ENCODE assay signal across 9 mouse cellular contexts in the genomic region with DNA sequence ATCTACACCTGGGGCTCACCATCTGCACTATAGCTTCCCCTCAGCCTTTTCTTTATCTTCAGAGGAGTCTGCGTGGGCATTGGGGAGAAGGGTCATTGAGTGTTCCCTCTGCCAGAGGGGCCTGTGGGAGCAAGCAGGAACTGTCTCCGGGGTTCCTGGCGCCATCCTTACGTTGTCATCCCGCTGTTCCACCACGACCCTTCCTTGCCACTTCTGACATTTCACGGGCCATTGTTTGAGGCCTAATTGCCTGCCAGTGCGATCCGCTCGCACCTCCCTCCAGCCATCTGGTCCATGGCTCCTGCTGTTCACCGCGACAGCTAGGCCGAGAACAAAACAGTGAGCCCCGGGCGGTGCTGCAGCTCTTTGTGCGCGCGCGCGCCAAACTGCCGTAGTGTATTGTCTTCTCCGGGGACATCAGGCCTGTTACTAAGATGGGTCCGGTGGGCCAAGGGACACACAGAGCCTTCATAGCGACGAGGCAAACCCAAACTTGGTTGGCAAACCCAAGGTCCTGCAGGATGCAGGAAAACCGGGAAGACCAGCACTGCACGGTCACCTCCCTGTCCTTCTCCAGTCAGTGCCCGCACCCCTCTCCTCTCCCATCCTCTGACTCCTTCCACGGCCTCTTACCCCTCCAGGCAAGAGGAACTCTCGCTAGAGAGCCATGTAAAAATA. TPM values are rescaled to one million over a fixed set of nuclear protein-coding genes. Genes with fewer than 3 reads are reported as not detected.
DNase-seq lines count a peak whose midpoint lies in the region; ATAC-seq and TF ChIP-seq lines count a peak whose summit lies in the region.
"Had no signal": no experiment of that assay in that cellular context is flagged by ENCODE, and none has a peak within 500 bp of the region (broad histone marks: within the 10 kb centered on the region; RNA-seq: fewer than 3 reads in every experiment).

No protein-coding gene starts in this region.

- TF ChIP-seq POLR2A in heart, adult 2 months (IDR thresholded peaks at IDR 0.05; ENCODE audit: insufficient read depth, low read depth, low read length), result no peak

- H3K27ac ChIP-seq in heart, adult 2 months, result peak overlapping the region; percentile 27
- H3K27ac ChIP-seq in embryonic facial prominence, embryonic 12.5 days, result peak overlapping the region; percentile 73
- H3K27ac ChIP-seq in hindbrain, embryonic 11.5 days (ENCODE audit: low read depth, low read length), result peak overlapping the region; percentile 97
- peak overlapping the region; percentile 51 for H3K27ac ChIP-seq in midbrain, embryonic 16.5 days (ENCODE audit: low read length)

- 13% methylated on average over 30 of the region's 30 CpGs for WGBS in heart, adult 2 months
- WGBS in embryonic facial prominence, embryonic 12.5 days, result 5% methylated on average over 30 of the region's 30 CpGs
- WGBS in hindbrain, embryonic 11.5 days, result under 1% methylated on average over 30 of the region's 30 CpGs
- WGBS in midbrain, embryonic 16.5 days, result 2% methylated on average over 30 of the region's 30 CpGs

- peak overlapping the region; percentile 14 for H3K9ac ChIP-seq in heart, adult 2 months (ENCODE audit: low read depth, low read length)
- peak overlapping the region; percentile 50 for H3K9ac ChIP-seq in embryonic facial prominence, embryonic 12.5 days
- H3K9ac ChIP-seq in hindbrain, embryonic 11.5 days (ENCODE audit: low read depth, low read length), result peak overlapping the region; percentile 68
- peak overlapping the region; percentile 62 for H3K9ac ChIP-seq in midbrain, embryonic 16.5 days (ENCODE audit: low read depth, low read length)

- peak; percentile 9 to 33 for DNase-seq in heart, adult 2 months
- DNase-seq in heart, adult 8-10 months (ENCODE audit: low spot score), result no peak
- peak; percentile 46 for DNase-seq in adrenal gland, postnatal 25 days
- peak; percentile 87 for DNase-seq in hindbrain, embryonic 11.5 days (ENCODE audit: low spot score)
- peak; percentile 63 to 64 for DNase-seq in left cerebral cortex, postnatal 36 days (ENCODE audit: low spot score in 2 of 2)
- DNase-seq in adipocyte (ENCODE audit: low spot score), result no peak

- no peaks in the 10 kb centered on the region for H3K9me3 ChIP-seq in embryonic facial prominence, embryonic 12.5 days
- no peaks in the 10 kb centered on the region for H3K9me3 ChIP-seq in hindbrain, embryonic 11.5 days (ENCODE audit: control insufficient read depth, low read length)
- no peaks in the 10 kb centered on the region for H3K9me3 ChIP-seq in midbrain, embryonic 16.5 days (replicated peaks; ENCODE audit: control insufficient read depth, low read length, poor library complexity, severe bottlenecking)

- no peaks in the 10 kb centered on the region for H3K79me2 ChIP-seq in heart, adult 2 months (replicated peaks; ENCODE audit: control insufficient read depth, insufficient read depth, low read length)

- TF ChIP-seq EP300 in heart, adult 2 months (IDR thresholded peaks at IDR 0.05; ENCODE audit: insufficient read depth, low read depth, low read length), result no peak

- peak overlapping the region; percentile 47 for H3K4me2 ChIP-seq in embryonic facial prominence, embryonic 12.5 days (replicated peaks)
- H3K4me2 ChIP-seq in hindbrain, embryonic 11.5 days (replicated peaks; ENCODE audit: low read depth, low read length), result peak overlapping the region; percentile 48
- H3K4me2 ChIP-seq in midbrain, embryonic 16.5 days (ENCODE audit: low read length), result peak overlapping the region; percentile 38

- TF ChIP-seq CTCF in heart, adult 2 months (IDR thresholded peaks at IDR 0.05), result no peak

- no peaks in the 10 kb centered on the region for H3K36me3 ChIP-seq in heart, adult 2 months (ENCODE audit: control insufficient read depth, insufficient read depth, low read length)
- H3K36me3 ChIP-seq in embryonic facial prominence, embryonic 12.5 days, result no peaks in the 10 kb centered on the region
- H3K36me3 ChIP-seq in hindbrain, embryonic 11.5 days (ENCODE audit: control insufficient read depth, insufficient read depth, low read length), result no peaks in the 10 kb centered on the region
- no peaks in the 10 kb centered on the region for H3K36me3 ChIP-seq in midbrain, embryonic 16.5 days (ENCODE audit: control insufficient read depth, insufficient read depth, low read length)

- no peaks in the 10 kb centered on the region; the same call in 1 of the 2 replicates for H3K27me3 ChIP-seq in heart, adult 2 months (ENCODE audit: control insufficient read depth, insufficient read depth, low read length)
- H3K27me3 ChIP-seq in embryonic facial prominence, embryonic 12.5 days, result peaks cover 4% of the 10 kb centered on the region; the same call in 1 of the 2 replicates
- no peaks in the 10 kb centered on the region for H3K27me3 ChIP-seq in hindbrain, embryonic 11.5 days (ENCODE audit: control insufficient read depth, insufficient read depth, low read length)
- no peaks in the 10 kb centered on the region for H3K27me3 ChIP-seq in midbrain, embryonic 16.5 days (ENCODE audit: control insufficient read depth, insufficient read depth, low read depth, low read length)

- no peak; the same call in 1 of the 2 replicates for ATAC-seq in embryonic facial prominence, embryonic 12.5 days (ENCODE audit: insufficient number of reproducible peaks, insufficient read depth, low FRiP score, low TSS enrichment)
- peak; percentile 87 for ATAC-seq in hindbrain, embryonic 11.5 days (ENCODE audit: low FRiP score)
- ATAC-seq in midbrain, embryonic 16.5 days, result peak; percentile 75

- H3K4me3 ChIP-seq in heart, adult 2 months, result peak overlapping the region; percentile 51
- H3K4me3 ChIP-seq in embryonic facial prominence, embryonic 12.5 days, result peak overlapping the region; percentile 25
- peak overlapping the region; percentile 24 for H3K4me3 ChIP-seq in hindbrain, embryonic 11.5 days (ENCODE audit: low read depth, low read length)
- peak overlapping the region; percentile 9; the same call in 1 of the 2 replicates for H3K4me3 ChIP-seq in midbrain, embryonic 16.5 days (ENCODE audit: low read depth, low read length)

- no peaks in the 10 kb centered on the region for H3K4me1 ChIP-seq in heart, adult 2 months (ENCODE audit: control insufficient read depth, insufficient read depth, low read length)
- H3K4me1 ChIP-seq in embryonic facial prominence, embryonic 12.5 days, result 0 out of 2 replicates have a peak, but pooled peaks cover 4% of the 10 kb centered on the region
- H3K4me1 ChIP-seq in hindbrain, embryonic 11.5 days (replicated peaks; ENCODE audit: control insufficient read depth, insufficient read depth, low read length), result peaks cover 5% of the 10 kb centered on the region; the same call in 1 of the 2 replicates
- peaks cover 15% of the 10 kb centered on the region for H3K4me1 ChIP-seq in midbrain, embryonic 16.5 days (ENCODE audit: control insufficient read depth, insufficient read depth, low read length)

- intact Hi-C loops in heart, adult 2 months (cut with DNase I), result no loop called here
- intact Hi-C loops in left cerebral cortex, postnatal 36 days (cut with DNase I), result no loop called here

RNA-seq across cellular contexts. Expression of gene 4931429L15Rik, which starts 8.9 kb away (rescaled TPM):
- not detected for total RNA-seq in heart, adult 2 months (2021)
- polyA plus RNA-seq in heart, adult 2 months (2012; rRNA removed), result 0.04 TPM in 1 of 2 replicates, not detected in the other
- total RNA-seq in heart, adult 8-10 months (2022), result not detected
- not detected in 2 replicates for total RNA-seq in adrenal gland, postnatal 25 days (2021)
- not detected in 2 replicates for polyA plus RNA-seq in embryonic facial prominence, embryonic 12.5 days (2016; fragmentation: Nextera tagmentation; extraction: Ambion mirVana)
- polyA plus RNA-seq in hindbrain, embryonic 11.5 days (2014; fragmentation: Nextera tagmentation; extraction: Ambion mirVana), result 0.15 TPM in 1 of 2 replicates, not detected in the other
- total RNA-seq in left cerebral cortex, postnatal 36 days (2021), result under 1 TPM in 1 of 2 experiments, not detected in 1; 0.35 TPM
- not detected in 2 replicates for polyA plus RNA-seq in midbrain, embryonic 16.5 days (2015; fragmentation: Nextera tagmentation; extraction: Ambion mirVana)
- total RNA-seq: MEL had no signal

RNA-seq across cellular contexts. Expression of gene Bud13, which starts 45.9 kb away (rescaled TPM):
- total RNA-seq in heart, adult 2 months (2021), result 1 to 10 TPM; 7.1 to 7.4 TPM
- polyA plus RNA-seq in heart, adult 2 months (2012; rRNA removed), result 5.6 and 6.1 TPM in 2 replicates
- total RNA-seq in heart, adult 8-10 months (2022), result 1 to 10 TPM; 6.6 to 9.0 (median 8.6) TPM
- total RNA-seq in adrenal gland, postnatal 25 days (2021), result 11.4 and 12.0 TPM in 2 replicates
- polyA plus RNA-seq in embryonic facial prominence, embryonic 12.5 days (2016; fragmentation: Nextera tagmentation; extraction: Ambion mirVana), result 34.6 and 35.7 TPM in 2 replicates
- polyA plus RNA-seq in hindbrain, embryonic 11.5 days (2014; fragmentation: Nextera tagmentation; extraction: Ambion mirVana), result 22.4 and 25.0 TPM in 2 replicates
- total RNA-seq in left cerebral cortex, postnatal 36 days (2021), result 10 to 100 TPM; 10.4 to 16.2 TPM
- 17.3 and 17.6 TPM in 2 replicates for polyA plus RNA-seq in midbrain, embryonic 16.5 days (2015; fragmentation: Nextera tagmentation; extraction: Ambion mirVana)

RNA-seq across cellular contexts. Expression of gene Zpr1, which starts 55.8 kb away (rescaled TPM):
- 10 to 100 TPM; 19.8 to 21.4 TPM for total RNA-seq in heart, adult 2 months (2021)
- 12.0 and 15.1 TPM in 2 replicates for polyA plus RNA-seq in heart, adult 2 months (2012; rRNA removed)
- total RNA-seq in heart, adult 8-10 months (2022), result 10 to 100 TPM; 18.3 to 25.1 (median 20.9) TPM
- total RNA-seq in adrenal gland, postnatal 25 days (2021), result 57.1 and 84.5 TPM in 2 replicates
- polyA plus RNA-seq in embryonic facial prominence, embryonic 12.5 days (2016; fragmentation: Nextera tagmentation; extraction: Ambion mirVana), result 52.6 and 59.5 TPM in 2 replicates
- 65.7 and 69.6 TPM in 2 replicates for polyA plus RNA-seq in hindbrain, embryonic 11.5 days (2014; fragmentation: Nextera tagmentation; extraction: Ambion mirVana)
- total RNA-seq in left cerebral cortex, postnatal 36 days (2021), result 10 to 100 TPM; 38.8 to 44.1 TPM
- 58.7 and 63.4 TPM in 2 replicates for polyA plus RNA-seq in midbrain, embryonic 16.5 days (2015; fragmentation: Nextera tagmentation; extraction: Ambion mirVana)

Comparison
In these comparisons a context has a peak if more than half of its experiments do, and no peak if none do; other contexts are left out.
1. DNase-seq: peak in heart, adult 2 months (2 of 2), adrenal gland, postnatal 25 days (single experiment), hindbrain, embryonic 11.5 days (single experiment) and left cerebral cortex, postnatal 36 days (2 of 2); none in heart, adult 8-10 months (single experiment) and adipocyte (single experiment).
2. H3K27ac ChIP-seq: peak in every context shown above with its lines; median percentile 97 in hindbrain, embryonic 11.5 days; 73 in embryonic facial prominence, embryonic 12.5 days; 51 in midbrain, embryonic 16.5 days; 27 in heart, adult 2 months.
3. H3K9ac ChIP-seq: peak in every context shown above with its lines; median percentile 68 in hindbrain, embryonic 11.5 days; 62 in midbrain, embryonic 16.5 days; 50 in embryonic facial prominence, embryonic 12.5 days; 14 in heart, adult 2 months.
4. Peak in every context shown above with its lines, with median percentiles within 50 percentile points of each other: H3K4me3 ChIP-seq and H3K4me2 ChIP-seq.